Mouse (Mus musculus) stomach, postnatal 0 days (tissue): Measurements from ENCODE around the gene Ipo7.

Experiments
- CTCF ChIP-seq: IDR thresholded peaks from 2 replicates; pipeline ENCODE4 v1.5.1; 2016; ENCODE audit warnings: antibody characterized with exemption, low read depth, mild to moderate bottlenecking, moderate library complexity
- EP300 ChIP-seq: optimal IDR thresholded peaks from 2 replicates; pipeline ENCODE3; 2016; ENCODE audit warnings: antibody characterized with exemption

DNA sequence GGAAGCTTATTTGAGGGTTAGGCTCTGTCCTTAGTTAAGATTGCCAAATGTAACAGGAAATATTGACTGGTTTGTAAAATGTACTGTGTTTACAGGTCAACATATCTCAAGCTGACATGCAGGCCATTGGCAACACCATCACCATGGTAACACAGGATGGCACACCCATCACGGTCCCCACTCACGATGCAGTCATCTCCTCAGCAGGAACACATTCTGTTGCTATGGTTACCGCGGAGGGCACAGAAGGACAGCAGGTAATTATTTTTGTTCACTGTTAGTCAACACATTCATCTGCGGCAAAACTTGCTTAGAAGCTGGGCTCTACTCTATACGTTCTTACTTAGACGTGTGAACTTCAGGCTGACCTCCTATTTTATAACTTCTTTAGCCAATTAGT, 73.6 kb downstream of the Ipo7 start:
- TF ChIP-seq CTCF (no peak), EP300 (no peak)
